Mouse (Mus musculus): ENCODE results near the gene Gapt.

Gapt gene

GRCm38 (mm10) chr13:110346707-110347106 lies 10.3 kb downstream of the Gapt start:
- DNase-seq (ENCODE audit: low spot score): no peak

- no peak for DNase-seq (ENCODE audit: low spot score)
Observed at GRCm38 (mm10) chr13:110342602-110343001, 14.4 kb downstream of the Gapt start.

GRCm38 (mm10) chr13:110332958-110333597 lies 23.9 kb downstream of the Gapt start:
- DNase-seq (ENCODE audit: low spot score): no peak

GRCm38 (mm10) chr13:110318746-110319145 lies 38.3 kb downstream of the Gapt start:
- DNase-seq (ENCODE audit: low spot score): no peak

- DNase-seq (ENCODE audit: low spot score): no peak
Observed at GRCm38 (mm10) chr13:110307188-110307587, 49.8 kb downstream of the Gapt start.
